Mouse (Mus musculus) erythroblast, embryonic 14.5 days (primary cell): ENCODE data around the gene Pecam1. TPM values are rescaled to one million over a fixed set of nuclear protein-coding genes. Genes with fewer than 3 reads are reported as not detected.

Source experiments
- H3K27me3 ChIP-seq: 2 replicates; pipeline ENCODE4 v1.6.1; 2012; ENCODE audit warnings: inconsistent platforms; ENCODE audit not compliant: control insufficient read depth
- H3K36me3 ChIP-seq: 2 replicates; pipeline ENCODE4 v1.6.1; 2012; ENCODE audit warnings: mild to moderate bottlenecking, inconsistent platforms; ENCODE audit not compliant: control insufficient read depth
- H3K4me1 ChIP-seq: 2 replicates; pipeline ENCODE4 v1.6.1; 2012; ENCODE audit warnings: inconsistent platforms; ENCODE audit not compliant: control insufficient read depth
- H3K4me3 ChIP-seq: replicated peaks from 2 replicates; pipeline ENCODE3; 2012; ENCODE audit warnings: moderate library complexity, mild to moderate bottlenecking, inconsistent platforms
- H3K9me3 ChIP-seq: 2 replicates; pipeline ENCODE4 v1.6.1; 2012; ENCODE audit warnings: low read length, inconsistent platforms, mixed read lengths; ENCODE audit not compliant: control insufficient read depth
- GATA1 ChIP-seq: IDR thresholded peaks from 2 replicates; pipeline ENCODE4 v1.6.1; 2012; ENCODE audit warnings: low read length, inconsistent platforms, mixed read lengths
- TAL1 ChIP-seq: IDR thresholded peaks from 3 replicates; pipeline ENCODE4 v1.6.1; 2012; ENCODE audit warnings: low read length, inconsistent platforms, mixed read lengths
- polyA plus RNA-seq: library from polyadenylated mRNA; stranded (reverse); fragments of >175 nt; gene quantifications from 2 replicates; pipeline ENCODE4 v1.2.3, GENCODE M21; 2012

The Pecam1 gene
- polyA plus RNA-seq, 1 experiment = not detected

DNA sequence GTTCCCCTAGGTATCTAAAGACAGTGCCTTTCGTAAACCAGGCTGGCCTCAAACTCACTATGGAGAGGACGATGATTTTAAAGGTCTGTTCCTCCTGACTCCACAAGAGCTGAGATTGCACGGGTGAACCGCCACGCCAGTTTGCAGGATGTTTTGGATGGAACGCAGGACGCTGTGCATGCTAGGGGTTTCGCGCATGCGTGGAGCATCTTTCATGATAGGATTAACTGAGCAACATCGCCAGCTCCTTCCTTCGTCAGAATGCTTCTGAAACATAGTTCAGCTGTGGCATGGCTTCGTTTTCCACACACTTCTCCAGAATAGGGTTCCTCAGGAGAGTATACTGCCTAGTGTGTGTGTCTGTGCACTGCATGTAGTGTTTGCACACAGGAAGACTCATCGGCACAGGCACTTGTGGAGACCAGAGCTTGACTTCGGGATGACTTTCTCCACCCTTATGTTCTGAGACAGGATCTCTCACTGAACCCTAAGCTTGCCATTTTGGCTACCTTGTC, 26.8 kb downstream of the Pecam1 start:
- TF ChIP-seq TAL1 (no peak), GATA1 (no peak)
- no peak overlapping the region for H3K4me3 ChIP-seq
- no peaks in the 10 kb centered on the region for H3K36me3 ChIP-seq
- H3K27me3 ChIP-seq = no peaks in the 10 kb centered on the region
- peaks cover 16% of the 10 kb centered on the region for H3K4me1 ChIP-seq
- no peaks in the 10 kb centered on the region for H3K9me3 ChIP-seq

DNA sequence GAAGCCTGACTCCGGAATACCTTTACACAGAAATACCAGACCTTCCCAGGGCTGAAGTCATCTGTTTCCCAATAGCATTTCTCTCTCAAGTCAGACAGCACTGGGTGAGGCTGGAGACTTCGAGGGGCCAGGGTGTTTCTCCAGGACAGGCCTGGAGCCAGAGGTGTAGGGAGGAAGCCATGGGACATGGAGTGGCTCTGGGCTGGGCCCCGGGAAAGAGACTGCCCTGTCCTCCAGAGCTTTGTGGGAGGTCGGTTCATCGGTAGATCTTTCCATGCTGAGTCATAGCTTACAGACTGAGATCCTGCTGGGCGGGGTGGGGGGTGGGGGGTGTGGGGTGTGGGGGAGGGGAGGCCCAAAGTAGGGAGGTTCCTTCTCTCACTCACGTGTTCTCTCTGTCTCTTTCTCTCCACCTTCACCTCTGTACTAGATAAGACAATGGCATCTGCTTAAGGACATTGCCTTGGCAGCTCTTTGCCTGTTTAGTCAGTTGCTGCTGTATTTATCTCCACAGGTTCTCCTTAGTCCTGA, 27.5 kb downstream of the Pecam1 start:
- Histone ChIP-seq H3K27me3 (no peaks in the 10 kb centered on the region), H3K4me3 (no peak overlapping the region), H3K9me3 (no peaks in the 10 kb centered on the region), H3K4me1 (peaks cover 13% of the 10 kb centered on the region), H3K36me3 (no peaks in the 10 kb centered on the region)
- TF ChIP-seq GATA1 (no peak), TAL1 (no peak)

DNA sequence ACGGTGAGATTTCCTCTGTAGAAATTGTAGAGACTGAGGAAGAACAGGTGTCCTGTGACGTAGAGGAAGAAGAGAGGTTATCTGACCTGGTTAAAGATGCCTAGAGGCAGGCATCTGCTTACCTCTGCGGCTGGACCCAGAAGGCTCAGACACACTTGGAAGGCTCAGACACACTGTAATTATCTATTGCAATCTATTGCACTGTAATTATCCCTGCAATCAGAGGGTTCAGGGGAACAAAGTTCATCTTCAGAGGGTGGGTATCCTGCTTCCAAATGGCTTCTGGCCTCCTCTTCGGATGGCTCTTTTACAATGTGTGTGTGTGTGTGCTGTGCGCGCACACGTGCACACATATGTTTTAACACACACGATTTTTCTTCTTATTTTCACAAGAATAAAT, 30.0 kb downstream of the Pecam1 start:
- H3K36me3 ChIP-seq = no peaks in the 10 kb centered on the region
- H3K4me3 ChIP-seq = no peak overlapping the region
- no peak for TF ChIP-seq GATA1
- peaks cover 3% of the 10 kb centered on the region for H3K27me3 ChIP-seq
- peaks cover 13% of the 10 kb centered on the region for H3K4me1 ChIP-seq
- H3K9me3 ChIP-seq = no peaks in the 10 kb centered on the region

DNA sequence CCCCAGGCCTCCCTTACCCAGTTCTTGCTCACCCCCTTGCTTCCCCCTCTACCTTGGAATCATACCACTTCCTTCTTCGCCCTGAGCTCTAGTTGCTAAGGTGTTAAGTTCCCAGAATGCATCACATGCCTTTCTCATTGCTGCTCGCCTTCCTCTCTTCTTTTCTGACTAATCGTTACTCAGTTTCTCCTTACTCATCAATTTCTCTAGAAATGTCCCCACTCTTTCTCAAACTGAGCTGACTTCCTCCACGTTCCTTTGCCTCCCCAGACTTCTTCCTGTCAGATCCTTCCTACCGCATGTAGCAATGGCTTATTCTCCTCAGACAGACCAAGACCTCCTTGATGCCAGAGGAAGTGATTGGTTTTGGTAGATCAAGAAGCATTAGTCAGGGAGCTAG, 33.9 kb downstream of the Pecam1 start:
- Histone ChIP-seq H3K9me3 (no peaks in the 10 kb centered on the region), H3K4me1 (no peaks in the 10 kb centered on the region), H3K36me3 (no peaks in the 10 kb centered on the region), H3K4me3 (no peak overlapping the region), H3K27me3 (peaks cover 9% of the 10 kb centered on the region)
- TF ChIP-seq TAL1 = no peak
- no peak for TF ChIP-seq GATA1

- no peak for TF ChIP-seq GATA1
- TF ChIP-seq TAL1 = no peak
- Histone ChIP-seq H3K4me1 (no peaks in the 10 kb centered on the region), H3K4me3 (no peak overlapping the region), H3K9me3 (no peaks in the 10 kb centered on the region), H3K27me3 (peaks cover 9% of the 10 kb centered on the region), H3K36me3 (no peaks in the 10 kb centered on the region)
Observed at GRCm38 (mm10) chr11:106715066-106715465, 35.4 kb downstream of the Pecam1 start.

GRCm38 (mm10) chr11:106710789-106711188, 39.6 kb downstream of the Pecam1 start:
- H3K36me3 ChIP-seq = no peaks in the 10 kb centered on the region
- H3K4me1 ChIP-seq = no peaks in the 10 kb centered on the region
- no peak overlapping the region for H3K4me3 ChIP-seq
- TF ChIP-seq GATA1 = no peak
- no peak for TF ChIP-seq TAL1
- peaks cover 9% of the 10 kb centered on the region for H3K27me3 ChIP-seq
- H3K9me3 ChIP-seq = no peaks in the 10 kb centered on the region

- Histone ChIP-seq H3K36me3 (no peaks in the 10 kb centered on the region), H3K4me1 (no peaks in the 10 kb centered on the region), H3K9me3 (no peaks in the 10 kb centered on the region), H3K4me3 (no peak overlapping the region), H3K27me3 (no peaks in the 10 kb centered on the region; the same call in 1 of the 2 replicates)
- TF ChIP-seq TAL1 = no peak
- TF ChIP-seq GATA1 = no peak
Observed at GRCm38 (mm10) chr11:106709227-106709985, 41.0 kb downstream of the Pecam1 start.

DNA sequence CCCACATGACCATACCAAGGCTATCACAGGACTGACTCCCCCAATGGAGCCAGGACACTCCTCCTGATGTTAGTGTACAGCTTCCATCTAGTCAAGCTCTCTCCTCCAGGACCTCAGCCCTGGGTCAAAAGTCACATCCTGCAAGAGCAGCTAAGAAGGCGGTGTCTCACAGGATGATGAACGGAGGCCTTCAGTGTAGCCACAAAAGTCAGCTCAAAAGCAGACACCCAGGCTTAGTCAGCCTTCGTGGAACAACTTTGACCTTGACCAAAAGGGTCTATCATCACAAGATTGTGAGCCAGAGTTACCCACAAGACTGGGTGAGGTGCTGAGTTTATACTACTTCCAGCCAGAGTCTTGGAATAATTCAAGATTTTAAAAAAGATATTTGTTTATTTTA, 42.6 kb downstream of the Pecam1 start:
- Histone ChIP-seq H3K36me3 (no peaks in the 10 kb centered on the region), H3K4me3 (no peak overlapping the region), H3K27me3 (no peaks in the 10 kb centered on the region), H3K9me3 (no peaks in the 10 kb centered on the region), H3K4me1 (no peaks in the 10 kb centered on the region)
- TF ChIP-seq TAL1 (no peak), GATA1 (no peak)

DNA sequence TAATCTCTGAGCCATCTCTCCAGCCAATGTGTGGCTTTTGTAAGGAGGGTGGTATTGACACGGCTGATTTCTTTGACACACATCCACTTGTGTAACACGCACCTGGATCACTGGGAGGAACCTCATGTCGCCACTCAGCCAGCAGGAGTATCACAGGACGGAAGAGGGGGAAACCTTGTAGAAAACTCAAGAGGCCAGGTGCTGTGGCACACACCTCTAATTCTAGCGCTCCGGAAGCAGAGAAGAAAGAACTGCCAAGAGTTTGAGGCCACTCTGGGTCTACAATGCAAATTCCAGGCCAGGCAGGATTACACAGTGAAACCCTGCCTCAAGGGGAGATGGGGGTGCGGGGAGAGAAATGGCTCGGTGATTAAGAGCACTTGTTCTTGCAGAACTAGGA, 43.3 kb downstream of the Pecam1 start:
- H3K9me3 ChIP-seq = no peaks in the 10 kb centered on the region
- H3K27me3 ChIP-seq = no peaks in the 10 kb centered on the region
- TF ChIP-seq GATA1 (no peak), TAL1 (no peak)
- no peaks in the 10 kb centered on the region for H3K36me3 ChIP-seq
- H3K4me3 ChIP-seq = no peak overlapping the region
- H3K4me1 ChIP-seq = no peaks in the 10 kb centered on the region

GRCm38 (mm10) chr11:106706212-106706611, 44.2 kb downstream of the Pecam1 start:
- Histone ChIP-seq H3K27me3 (no peaks in the 10 kb centered on the region), H3K4me3 (no peak overlapping the region), H3K4me1 (no peaks in the 10 kb centered on the region), H3K36me3 (no peaks in the 10 kb centered on the region), H3K9me3 (no peaks in the 10 kb centered on the region)
- TF ChIP-seq TAL1 = no peak
- no peak for TF ChIP-seq GATA1
